Mouse (Mus musculus) forebrain, embryonic 13.5 days (tissue): ENCODE results near the gene Metrn. TPM values are rescaled to one million over a fixed set of nuclear protein-coding genes. Genes with fewer than 3 reads are reported as not detected.

ENCODE experiments used
- ATAC-seq: fragments of 200-750 bp; cut with Nextera tagmentation; 2 replicates; pipeline ENCODE4 v1.8.0; 2017
- H3K27ac ChIP-seq: fragments of 300-500 bp; sonication (generic); 2 replicates; pipeline ENCODE4 v1.5.1; 2015; ENCODE audit warnings: inconsistent platforms, mild to moderate bottlenecking, moderate library complexity
- H3K27me3 ChIP-seq: fragments of 300-500 bp; sonication (generic); 2 replicates; pipeline ENCODE4 v1.6.1; 2015; ENCODE audit warnings: mild to moderate bottlenecking, inconsistent platforms
- H3K36me3 ChIP-seq: fragments of 300-500 bp; sonication (generic); 2 replicates; pipeline ENCODE4 v1.6.1; 2015; ENCODE audit warnings: mild to moderate bottlenecking, inconsistent platforms; ENCODE audit not compliant: poor library complexity, severe bottlenecking
- H3K4me1 ChIP-seq: fragments of 300-500 bp; sonication (generic); 2 replicates; pipeline ENCODE4 v1.6.1; 2015; ENCODE audit warnings: inconsistent platforms
- H3K4me2 ChIP-seq: fragments of 300-500 bp; sonication (generic); 2 replicates; pipeline ENCODE4 v1.6.1; 2015; ENCODE audit warnings: inconsistent platforms, mild to moderate bottlenecking, moderate library complexity
- H3K4me3 ChIP-seq: fragments of 300-500 bp; sonication (generic); 2 replicates; pipeline ENCODE4 v1.5.1; 2015; ENCODE audit warnings: mild to moderate bottlenecking, inconsistent platforms
- H3K9ac ChIP-seq: fragments of 300-500 bp; sonication (generic); 2 replicates; pipeline ENCODE4 v1.6.1; 2015; ENCODE audit warnings: mild to moderate bottlenecking, inconsistent platforms
- H3K9me3 ChIP-seq: fragments of 300-500 bp; sonication (generic); replicated peaks from 2 replicates; pipeline ENCODE4 v1.6.1; 2016; ENCODE audit warnings: inconsistent platforms
- WGBS: fragments of 180-500 bp; shearing (Covaris S2); methylation state at CpG from one replicate; pipeline ENCODE4 v1.1.7; 2015; 5-methylcytosine and 5-hydroxymethylcytosine counted together
- polyA plus RNA-seq: library from polyadenylated mRNA; unstranded; fragments of >200 nt; fragmentation: Nextera tagmentation; extraction: Ambion mirVana; gene quantifications from 2 replicates; pipeline ENCODE4 v1.2.1, GENCODE M21; 2015

The Metrn gene
- polyA plus RNA-seq, 1 experiment from 2014 or later: 43.7 TPM

GRCm38 (mm10) chr17:25781339-25781738, 15.6 kb downstream of the Metrn start:
- no peak for ATAC-seq
- Histone ChIP-seq H3K27me3 (no peaks in the 10 kb centered on the region), H3K27ac (no peak overlapping the region), H3K36me3 (peaks cover 61% of the 10 kb centered on the region), H3K9ac (no peak overlapping the region), H3K4me3 (no peak overlapping the region), H3K4me1 (peaks cover 25% of the 10 kb centered on the region), H3K9me3 (no peaks in the 10 kb centered on the region), H3K4me2 (no peak overlapping the region)
- 88% methylated on average over 6 of the region's 6 CpGs for WGBS

GRCm38 (mm10) chr17:25777948-25778347, 19.0 kb downstream of the Metrn start:
- no peak for ATAC-seq
- H3K4me2 ChIP-seq: no peak overlapping the region
- no peaks in the 10 kb centered on the region for H3K9me3 ChIP-seq
- H3K9ac ChIP-seq: no peak overlapping the region
- peaks cover 48% of the 10 kb centered on the region for H3K36me3 ChIP-seq
- peaks cover 14% of the 10 kb centered on the region for H3K4me1 ChIP-seq
- WGBS: 98% methylated on average over 5 of the region's 5 CpGs
- H3K27ac ChIP-seq: no peak overlapping the region
- H3K27me3 ChIP-seq: no peaks in the 10 kb centered on the region
- no peak overlapping the region for H3K4me3 ChIP-seq

- Histone ChIP-seq H3K9ac (no peak overlapping the region), H3K36me3 (peaks cover 24% of the 10 kb centered on the region; the same call in 1 of the 2 replicates), H3K4me3 (no peak overlapping the region), H3K27me3 (no peaks in the 10 kb centered on the region), H3K9me3 (no peaks in the 10 kb centered on the region), H3K27ac (no peak overlapping the region), H3K4me1 (peaks cover 12% of the 10 kb centered on the region), H3K4me2 (no peak overlapping the region)
- no peak for ATAC-seq
- WGBS: 78% methylated on average over 10 of the region's 10 CpGs
These were observed 21.4 kb downstream of the Metrn start for GRCm38 (mm10) chr17:25775318-25776062.

GRCm38 (mm10) chr17:25773549-25774120, 23.3 kb downstream of the Metrn start, which contains the start of gene Narfl:
TSS of gene Narfl (plus strand) at chr17:25773776.
- Histone ChIP-seq H3K36me3 (peaks cover 12% of the 10 kb centered on the region; the same call in 1 of the 2 replicates), H3K27me3 (0 out of 2 replicates have a peak, but pooled peaks cover 4% of the 10 kb centered on the region), H3K4me2 (peak within 1 kb of the TSS; percentile 93), H3K27ac (no peak within 1 kb of the TSS), H3K9ac (peak within 1 kb of the TSS; percentile 84), H3K4me3 (peak within 1 kb of the TSS; percentile 73), H3K9me3 (no peaks in the 10 kb centered on the region), H3K4me1 (peaks cover 12% of the 10 kb centered on the region)
- whole genome bisulfite sequencing: under 1% methylated on average over 37 of the region's 37 CpGs
- peak; percentile 90 for ATAC-seq

- Histone ChIP-seq H3K9ac (no peak overlapping the region), H3K36me3 (no peaks in the 10 kb centered on the region), H3K27ac (no peak overlapping the region), H3K4me2 (no peak overlapping the region), H3K27me3 (peaks cover 14% of the 10 kb centered on the region), H3K9me3 (no peaks in the 10 kb centered on the region), H3K4me3 (no peak overlapping the region), H3K4me1 (peaks cover 16% of the 10 kb centered on the region)
- ATAC-seq: no peak
- 60% methylated on average over 9 of the region's 9 CpGs for WGBS
These were observed 27.6 kb downstream of the Metrn start for GRCm38 (mm10) chr17:25769331-25769730.

- Histone ChIP-seq H3K4me1 (peaks cover 10% of the 10 kb centered on the region), H3K9me3 (no peaks in the 10 kb centered on the region), H3K36me3 (no peaks in the 10 kb centered on the region), H3K27ac (no peak overlapping the region), H3K4me2 (no peak overlapping the region), H3K9ac (0 out of 2 replicates have a peak overlapping the region, but pooled peaks have one; percentile 1), H3K27me3 (peaks cover 14% of the 10 kb centered on the region), H3K4me3 (no peak overlapping the region)
- ATAC-seq: peak; percentile 74; the same call in 1 of the 2 replicates
- 14% methylated on average over 5 of the region's 5 CpGs for WGBS
These were observed 31.1 kb downstream of the Metrn start for GRCm38 (mm10) chr17:25765886-25766285.

- H3K4me2 ChIP-seq: no peak overlapping the region
- no peak overlapping the region for H3K27ac ChIP-seq
- no peak for ATAC-seq
- H3K9me3 ChIP-seq: no peaks in the 10 kb centered on the region
- 0 out of 2 replicates have a peak, but pooled peaks cover 7% of the 10 kb centered on the region for H3K27me3 ChIP-seq
- 34% methylated on average over 3 of the region's 3 CpGs for WGBS
- H3K4me1 ChIP-seq: peaks cover 10% of the 10 kb centered on the region
- H3K9ac ChIP-seq: no peak overlapping the region
- H3K4me3 ChIP-seq: no peak overlapping the region
- no peaks in the 10 kb centered on the region for H3K36me3 ChIP-seq
These were observed 34.3 kb downstream of the Metrn start for GRCm38 (mm10) chr17:25762591-25762990.

- Histone ChIP-seq H3K4me3 (no peak overlapping the region), H3K9me3 (no peaks in the 10 kb centered on the region), H3K27me3 (0 out of 2 replicates have a peak, but pooled peaks cover 4% of the 10 kb centered on the region), H3K4me2 (no peak overlapping the region), H3K27ac (no peak overlapping the region), H3K9ac (no peak overlapping the region), H3K4me1 (peaks cover 9% of the 10 kb centered on the region), H3K36me3 (no peaks in the 10 kb centered on the region)
- 57% methylated on average over 4 of the region's 4 CpGs for WGBS
- ATAC-seq: no peak
These were observed 35.4 kb downstream of the Metrn start for GRCm38 (mm10) chr17:25761561-25761970.

- whole genome bisulfite sequencing: 80% methylated on average over 8 of the region's 8 CpGs
- H3K27ac ChIP-seq: no peak overlapping the region
- H3K4me1 ChIP-seq: no peaks in the 10 kb centered on the region
- no peaks in the 10 kb centered on the region for H3K9me3 ChIP-seq
- no peak for ATAC-seq
- no peak overlapping the region for H3K9ac ChIP-seq
- no peaks in the 10 kb centered on the region for H3K36me3 ChIP-seq
- H3K4me2 ChIP-seq: no peak overlapping the region
- no peak overlapping the region for H3K4me3 ChIP-seq
- 0 out of 2 replicates have a peak, but pooled peaks cover 4% of the 10 kb centered on the region for H3K27me3 ChIP-seq
These were observed 36.8 kb downstream of the Metrn start for GRCm38 (mm10) chr17:25760148-25760547.

GRCm38 (mm10) chr17:25757691-25758090, 39.2 kb downstream of the Metrn start:
- H3K4me1 ChIP-seq: no peaks in the 10 kb centered on the region
- no peaks in the 10 kb centered on the region for H3K9me3 ChIP-seq
- no peak overlapping the region for H3K9ac ChIP-seq
- 80% methylated on average over 3 of the region's 3 CpGs for WGBS
- ATAC-seq: no peak
- H3K27me3 ChIP-seq: 0 out of 2 replicates have a peak, but pooled peaks cover 4% of the 10 kb centered on the region
- H3K4me2 ChIP-seq: no peak overlapping the region
- H3K4me3 ChIP-seq: no peak overlapping the region
- H3K36me3 ChIP-seq: no peaks in the 10 kb centered on the region
- no peak overlapping the region for H3K27ac ChIP-seq

- Histone ChIP-seq H3K4me1 (peaks cover 2% of the 10 kb centered on the region), H3K4me3 (no peak overlapping the region), H3K27ac (no peak overlapping the region), H3K4me2 (no peak overlapping the region), H3K36me3 (no peaks in the 10 kb centered on the region), H3K27me3 (0 out of 2 replicates have a peak, but pooled peaks cover 4% of the 10 kb centered on the region), H3K9ac (no peak overlapping the region), H3K9me3 (no peaks in the 10 kb centered on the region)
- WGBS: 80% methylated on average over 9 of the region's 9 CpGs
- no peak for ATAC-seq
These were observed 40.3 kb downstream of the Metrn start for GRCm38 (mm10) chr17:25756378-25757242.
